Mouse (Mus musculus): ENCODE measurements around the gene 3100002H09Rik. TPM values are rescaled to one million over a fixed set of nuclear protein-coding genes. Genes with fewer than 3 reads are reported as not detected.

Gene 3100002H09Rik
- polyA plus RNA-seq, 1 experiment from 2014 or later, result 0.61 TPM

DNA sequence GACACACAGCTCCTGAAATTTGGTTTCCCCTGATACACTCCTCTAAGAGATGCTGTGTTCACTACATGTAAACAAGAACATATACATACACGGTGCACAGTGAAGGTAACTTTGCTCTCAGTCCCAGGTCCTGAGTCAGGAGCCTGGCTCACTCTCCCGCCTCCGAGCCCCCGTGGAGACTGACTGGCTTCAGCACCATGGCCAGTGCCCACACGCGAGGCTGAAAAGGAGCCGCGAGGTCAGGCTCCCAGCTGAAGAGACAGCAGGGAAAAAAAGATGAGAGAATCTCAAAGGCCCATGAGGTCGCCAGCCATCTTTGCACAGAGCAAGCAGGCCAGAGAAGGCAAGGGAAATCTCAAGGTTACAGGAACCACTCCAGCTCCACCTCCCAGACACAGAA is 22.7 kb upstream of the 3100002H09Rik start:
- WGBS, result 8% methylated on average over 9 of the region's 9 CpGs
- Histone ChIP-seq H3K4me3 (no peak overlapping the region), H3K27ac (no peak overlapping the region), H3K4me1 (no peaks in the 10 kb centered on the region), H3K27me3 (ENCODE audit: poor library complexity, severe bottlenecking) (peaks cover 32% of the 10 kb centered on the region), H3K9me3 (no peaks in the 10 kb centered on the region), H3K36me3 (replicated peaks) (no peaks in the 10 kb centered on the region)
- peak; percentile 56 for DNase-seq (ENCODE audit: extremely low spot score, low spot score)

DNA sequence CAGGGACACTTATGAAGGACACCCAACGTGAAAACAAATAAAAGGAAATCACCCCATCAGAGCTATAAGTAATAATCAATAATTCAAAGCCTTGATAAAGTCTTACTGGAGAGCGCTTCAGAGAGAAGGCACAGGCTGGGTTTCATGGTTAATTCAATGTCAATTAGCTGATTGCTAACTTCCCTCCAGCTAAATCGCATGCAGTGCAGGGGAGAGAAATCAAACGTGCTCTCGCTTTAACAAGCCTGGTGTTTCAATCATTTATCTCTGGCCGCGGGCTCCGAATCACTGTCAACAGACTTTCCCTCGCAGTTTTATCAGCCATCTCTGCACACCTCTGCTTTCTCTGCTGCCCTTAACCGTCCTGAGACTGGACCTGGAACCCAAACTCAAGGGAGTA is 22.3 kb upstream of the 3100002H09Rik start:
- DNase-seq (ENCODE audit: extremely low spot score, low spot score), result no peak
- no peak overlapping the region for H3K27ac ChIP-seq
- H3K36me3 ChIP-seq (replicated peaks), result no peaks in the 10 kb centered on the region
- H3K27me3 ChIP-seq (ENCODE audit: poor library complexity, severe bottlenecking), result peaks cover 28% of the 10 kb centered on the region; the same call in 1 of the 2 replicates
- H3K4me1 ChIP-seq, result no peaks in the 10 kb centered on the region
- no peaks in the 10 kb centered on the region for H3K9me3 ChIP-seq
- 76% methylated on average over 10 of the region's 10 CpGs for WGBS
- H3K4me3 ChIP-seq, result no peak overlapping the region

DNA sequence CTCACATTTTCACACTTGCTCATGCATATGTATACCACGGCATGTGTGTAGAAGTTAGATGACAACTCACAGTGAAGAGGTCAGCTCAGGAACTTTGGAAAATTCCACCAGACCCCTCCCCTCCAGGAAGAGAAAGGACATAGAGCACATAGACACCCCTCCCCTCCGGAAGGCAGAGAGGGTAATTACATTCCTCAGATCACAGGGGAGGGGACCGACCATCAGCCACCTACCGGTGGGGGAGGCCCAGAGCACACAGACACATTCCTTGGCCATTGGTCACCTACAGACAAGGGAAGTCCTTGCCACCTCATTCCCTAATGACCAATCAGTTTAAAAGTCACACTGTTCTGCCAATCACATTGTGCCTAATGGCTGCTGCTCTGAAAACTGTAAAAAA is 20.9 kb upstream of the 3100002H09Rik start:
- Histone ChIP-seq H3K36me3 (replicated peaks) (no peaks in the 10 kb centered on the region), H3K9me3 (no peaks in the 10 kb centered on the region), H3K4me3 (no peak overlapping the region), H3K27ac (no peak overlapping the region), H3K4me1 (peaks cover 5% of the 10 kb centered on the region), H3K27me3 (ENCODE audit: poor library complexity, severe bottlenecking) (peaks cover 22% of the 10 kb centered on the region; the same call in 1 of the 2 replicates)
- 66% methylated on average over 4 of the region's 4 CpGs for WGBS
- DNase-seq (ENCODE audit: extremely low spot score, low spot score), result no peak

DNA sequence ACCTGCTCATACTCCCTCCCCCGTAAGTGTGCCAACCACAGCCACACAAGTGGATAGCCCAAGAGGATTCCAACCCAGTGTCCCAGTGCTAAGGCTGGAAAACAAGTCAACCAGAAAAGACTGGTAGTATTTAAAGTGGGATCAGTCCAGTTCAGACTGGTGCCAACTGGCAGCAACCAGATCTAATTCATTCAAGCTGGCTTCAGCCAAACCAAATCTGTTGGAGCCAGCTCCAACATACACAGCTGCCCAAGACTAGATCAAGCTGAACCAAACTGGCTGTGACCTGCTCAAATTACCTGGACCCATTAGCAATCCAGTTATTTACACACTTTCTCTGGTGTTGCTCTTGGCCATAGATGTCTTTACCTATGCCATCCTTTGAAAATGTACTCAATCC is 16.2 kb upstream of the 3100002H09Rik start:
- peaks cover 23% of the 10 kb centered on the region for H3K4me1 ChIP-seq
- no peaks in the 10 kb centered on the region for H3K36me3 ChIP-seq (replicated peaks)
- H3K27ac ChIP-seq, result no peak overlapping the region
- WGBS, result 100% methylated on average over 1 of the region's 1 CpGs
- peaks cover 20% of the 10 kb centered on the region for H3K27me3 ChIP-seq (ENCODE audit: poor library complexity, severe bottlenecking)
- no peak for DNase-seq (ENCODE audit: extremely low spot score, low spot score)
- no peaks in the 10 kb centered on the region for H3K9me3 ChIP-seq
- H3K4me3 ChIP-seq, result no peak overlapping the region

DNA sequence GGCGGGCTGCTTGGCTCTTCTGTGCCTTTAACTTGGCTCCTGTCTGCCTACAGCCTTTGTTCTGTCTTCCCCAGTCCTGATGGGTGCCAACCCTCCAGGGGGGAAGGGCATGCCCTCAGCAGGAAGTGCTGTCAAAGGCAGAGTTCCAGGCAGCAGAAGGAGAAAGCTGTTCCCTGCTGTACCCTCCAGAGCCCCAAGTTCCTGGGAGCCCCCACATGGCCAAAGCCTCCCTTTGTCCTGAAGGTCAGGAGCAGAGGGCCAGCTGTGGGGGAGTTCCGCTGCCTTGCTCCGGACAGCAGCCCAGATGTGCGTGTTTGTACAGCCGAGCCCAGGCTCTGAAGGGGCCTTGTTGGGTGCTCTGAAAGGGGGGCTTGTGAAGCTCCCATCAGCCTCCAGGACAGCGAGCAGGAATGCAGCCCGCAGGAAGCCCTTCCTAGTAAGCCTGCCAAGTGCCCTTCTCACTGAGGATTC is 13.5 kb upstream of the 3100002H09Rik start:
- H3K9me3 ChIP-seq, result no peaks in the 10 kb centered on the region
- peak overlapping the region; percentile 67 for H3K27ac ChIP-seq
- peaks cover 24% of the 10 kb centered on the region for H3K4me1 ChIP-seq
- WGBS, result 32% methylated on average over 7 of the region's 7 CpGs
- no peak for DNase-seq (ENCODE audit: extremely low spot score, low spot score)
- H3K36me3 ChIP-seq (replicated peaks), result no peaks in the 10 kb centered on the region
- no peak overlapping the region for H3K4me3 ChIP-seq
- peaks cover 37% of the 10 kb centered on the region for H3K27me3 ChIP-seq (ENCODE audit: poor library complexity, severe bottlenecking)

DNA sequence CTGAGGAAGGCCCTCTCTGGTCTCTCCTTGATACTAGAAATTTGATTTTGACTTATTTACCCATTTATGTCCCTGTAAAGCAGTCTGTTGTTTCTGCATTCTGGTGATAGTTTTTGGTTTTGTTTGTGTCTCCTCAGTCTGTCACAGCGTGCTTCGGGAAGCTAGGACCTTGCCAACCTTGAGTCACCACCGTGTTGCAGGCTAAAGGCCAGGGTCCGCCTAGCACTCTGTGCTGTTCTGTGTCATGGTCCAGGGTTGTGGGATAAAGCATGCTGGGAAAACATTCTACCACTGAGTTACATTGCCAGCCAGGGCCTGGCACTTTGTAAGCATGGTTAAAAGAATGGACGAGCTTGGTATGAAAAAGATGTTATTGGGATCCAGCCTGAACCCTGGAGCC is 12.0 kb upstream of the 3100002H09Rik start:
- 94% methylated on average over 5 of the region's 5 CpGs for WGBS

DNA sequence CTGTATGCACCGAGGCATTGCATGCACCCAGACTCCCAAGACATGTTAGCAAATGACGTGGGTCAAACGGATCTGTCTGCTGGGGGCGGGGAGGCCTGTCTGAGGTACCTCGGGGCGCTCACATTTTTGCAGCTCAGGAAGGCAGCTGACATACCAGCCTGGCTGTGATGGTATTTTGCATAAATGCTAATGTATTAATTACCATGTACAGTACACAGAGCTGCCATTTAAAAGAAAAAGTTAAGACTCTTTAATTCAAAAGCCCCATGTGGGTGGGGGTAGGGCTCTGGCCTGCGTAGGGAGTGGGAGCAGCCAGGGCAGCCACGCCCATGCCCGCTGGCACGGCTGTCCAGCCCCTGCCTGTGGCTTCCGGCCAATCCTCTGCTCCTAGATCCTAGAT is 10.8 kb upstream of the 3100002H09Rik start:
- Histone ChIP-seq H3K4me1 (peaks cover 36% of the 10 kb centered on the region), H3K4me3 (no peak overlapping the region), H3K36me3 (replicated peaks) (no peaks in the 10 kb centered on the region), H3K9me3 (no peaks in the 10 kb centered on the region), H3K27ac (no peak overlapping the region), H3K27me3 (ENCODE audit: poor library complexity, severe bottlenecking) (peaks cover 64% of the 10 kb centered on the region)
- DNase-seq (ENCODE audit: extremely low spot score, low spot score), result no peak
- 77% methylated on average over 11 of the region's 11 CpGs for WGBS

More for the DNA sequence above, 12.0 kb upstream of the 3100002H09Rik start:
- no peak overlapping the region for H3K4me3 ChIP-seq
- no peak overlapping the region for H3K27ac ChIP-seq
- no peak for DNase-seq (ENCODE audit: extremely low spot score, low spot score)
- H3K36me3 ChIP-seq (replicated peaks), result no peaks in the 10 kb centered on the region
- peaks cover 34% of the 10 kb centered on the region for H3K4me1 ChIP-seq
- H3K27me3 ChIP-seq (ENCODE audit: poor library complexity, severe bottlenecking), result peaks cover 53% of the 10 kb centered on the region
- no peaks in the 10 kb centered on the region for H3K9me3 ChIP-seq

DNA sequence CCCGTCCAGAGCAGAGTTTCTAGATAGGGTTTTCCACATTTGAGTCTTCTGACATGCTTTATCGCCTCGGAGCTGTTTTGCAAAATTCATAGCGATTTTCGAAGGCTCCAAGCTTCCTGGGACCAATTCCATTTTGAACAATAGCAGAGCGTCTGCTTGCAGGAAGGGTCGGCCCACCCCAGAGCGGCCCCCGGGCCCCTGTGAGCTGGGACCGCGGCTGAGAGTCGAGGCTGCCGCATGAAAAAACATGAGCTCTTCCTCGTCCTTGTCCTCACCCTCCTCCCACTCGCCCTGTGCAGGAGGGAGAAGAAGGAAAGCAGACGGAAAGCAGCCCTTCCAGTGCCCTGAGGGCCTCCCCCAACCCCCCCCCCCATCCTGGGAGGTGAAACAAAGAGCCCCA is 8.0 kb upstream of the 3100002H09Rik start:
- Histone ChIP-seq H3K27ac (peak overlapping the region; percentile 77), H3K4me3 (no peak overlapping the region), H3K9me3 (no peaks in the 10 kb centered on the region), H3K27me3 (ENCODE audit: poor library complexity, severe bottlenecking) (peaks cover 72% of the 10 kb centered on the region), H3K36me3 (replicated peaks) (no peaks in the 10 kb centered on the region), H3K4me1 (peaks cover 43% of the 10 kb centered on the region)
- WGBS, result 11% methylated on average over 16 of the region's 16 CpGs
- no peak for DNase-seq (ENCODE audit: extremely low spot score, low spot score)

DNA sequence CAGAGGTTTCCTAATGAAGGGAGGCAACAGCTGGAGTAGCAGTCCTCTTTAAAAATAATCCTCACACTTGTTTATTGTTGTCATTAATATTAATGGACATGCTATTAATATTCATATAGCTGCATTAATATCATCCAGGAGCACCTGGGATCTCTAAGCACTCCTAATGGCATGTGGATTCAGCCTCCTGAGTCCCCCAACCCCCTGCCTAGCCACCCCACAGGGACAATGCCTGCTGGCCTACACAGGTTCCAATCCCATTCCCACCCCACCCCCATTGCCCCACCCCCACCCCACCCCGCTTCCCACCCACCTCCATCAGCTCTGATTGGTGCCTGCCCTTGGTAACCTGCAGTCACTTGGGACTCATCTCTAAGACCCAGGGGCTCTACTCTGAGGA is 6.0 kb upstream of the 3100002H09Rik start:
- H3K4me3 ChIP-seq, result no peak overlapping the region
- H3K36me3 ChIP-seq (replicated peaks), result no peaks in the 10 kb centered on the region
- WGBS, result 36% methylated on average over 1 of the region's 1 CpGs
- H3K27me3 ChIP-seq (ENCODE audit: poor library complexity, severe bottlenecking), result peaks cover 76% of the 10 kb centered on the region
- H3K9me3 ChIP-seq, result no peaks in the 10 kb centered on the region
- peaks cover 49% of the 10 kb centered on the region for H3K4me1 ChIP-seq
- H3K27ac ChIP-seq, result no peak overlapping the region
- no peak for DNase-seq (ENCODE audit: extremely low spot score, low spot score)

DNA sequence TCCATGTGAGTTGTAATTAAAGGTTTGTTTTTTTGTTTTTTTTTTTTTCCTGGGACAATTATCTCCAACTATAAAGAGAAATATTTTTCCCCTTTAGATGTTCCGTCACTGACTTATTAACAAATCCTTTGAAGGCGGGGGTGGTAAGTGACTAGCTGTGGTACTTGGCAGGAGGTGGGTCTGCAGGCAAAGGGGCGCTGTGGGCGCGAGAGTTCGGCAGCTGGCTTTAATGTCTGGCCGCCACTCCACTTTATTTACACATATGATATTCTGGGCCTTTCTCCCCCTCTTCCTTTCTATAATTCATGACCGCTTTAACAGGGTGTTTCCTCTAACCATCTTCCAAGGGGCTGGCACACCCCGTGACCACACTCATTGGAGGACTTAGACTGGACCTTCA is 5.4 kb upstream of the 3100002H09Rik start:
- WGBS, result 80% methylated on average over 9 of the region's 9 CpGs
- Histone ChIP-seq H3K9me3 (no peaks in the 10 kb centered on the region), H3K27ac (no peak overlapping the region), H3K27me3 (ENCODE audit: poor library complexity, severe bottlenecking) (peaks cover 74% of the 10 kb centered on the region), H3K36me3 (replicated peaks) (no peaks in the 10 kb centered on the region), H3K4me1 (peaks cover 49% of the 10 kb centered on the region), H3K4me3 (no peak overlapping the region)
- DNase-seq (ENCODE audit: extremely low spot score, low spot score), result no peak

DNA sequence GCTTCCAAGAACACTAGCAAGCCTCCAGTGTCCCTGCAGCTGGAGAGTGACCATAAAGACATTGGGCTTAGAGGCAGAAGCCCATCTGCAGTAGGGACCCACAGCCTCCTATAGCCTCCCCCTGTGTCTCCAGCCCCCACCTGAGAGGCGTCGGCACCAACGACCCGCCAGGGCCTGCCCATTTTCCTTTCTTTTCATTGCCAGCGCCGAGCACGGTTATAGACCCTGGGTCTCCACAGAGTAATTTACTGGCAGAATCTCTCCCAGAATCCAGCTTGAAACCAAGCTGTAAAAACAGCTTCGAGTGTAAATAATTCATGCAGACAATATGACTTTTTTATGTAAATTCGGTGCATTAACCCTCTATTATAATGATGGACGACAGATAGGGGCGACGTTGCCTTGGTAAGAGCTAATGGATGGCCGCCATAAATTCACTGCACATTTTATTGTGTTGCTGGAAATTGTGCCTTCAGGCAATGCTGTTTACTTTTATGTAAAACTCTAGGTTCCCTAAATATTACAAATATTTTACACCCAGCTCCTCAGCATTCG is 4.9 kb upstream of the 3100002H09Rik start:
- Histone ChIP-seq H3K36me3 (replicated peaks) (no peaks in the 10 kb centered on the region), H3K27me3 (ENCODE audit: poor library complexity, severe bottlenecking) (peaks cover 73% of the 10 kb centered on the region), H3K4me3 (no peak overlapping the region), H3K4me1 (peaks cover 49% of the 10 kb centered on the region), H3K9me3 (no peaks in the 10 kb centered on the region), H3K27ac (no peak overlapping the region)
- no peak for DNase-seq (ENCODE audit: extremely low spot score, low spot score)
- WGBS, result 58% methylated on average over 14 of the region's 14 CpGs

DNA sequence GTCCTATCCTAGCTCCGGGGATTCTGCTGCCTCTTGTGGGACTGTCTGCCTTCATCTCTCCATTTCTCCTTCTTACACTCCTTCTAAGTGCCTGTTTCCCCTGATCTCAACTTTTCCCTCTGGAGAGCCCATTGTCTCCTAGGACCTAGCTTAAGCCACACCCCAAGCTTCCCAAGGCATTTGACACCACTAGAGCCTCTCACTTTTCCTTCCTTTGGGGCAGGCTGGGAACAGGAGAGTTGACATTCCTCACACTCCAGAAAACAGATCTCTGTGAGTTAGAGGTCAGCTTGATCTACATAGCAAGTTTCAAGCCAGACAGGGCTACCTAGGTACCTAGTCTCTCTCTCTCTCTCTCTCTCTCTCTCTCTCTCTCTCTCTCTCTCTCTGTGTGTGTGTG is 3.6 kb upstream of the 3100002H09Rik start:
- Histone ChIP-seq H3K36me3 (replicated peaks) (no peaks in the 10 kb centered on the region), H3K4me1 (peaks cover 48% of the 10 kb centered on the region), H3K27me3 (ENCODE audit: poor library complexity, severe bottlenecking) (peaks cover 60% of the 10 kb centered on the region), H3K9me3 (no peaks in the 10 kb centered on the region), H3K27ac (no peak overlapping the region), H3K4me3 (no peak overlapping the region)
- WGBS, result 0% methylated on average over 1 of the region's 1 CpGs
- no peak for DNase-seq (ENCODE audit: extremely low spot score, low spot score)

DNA sequence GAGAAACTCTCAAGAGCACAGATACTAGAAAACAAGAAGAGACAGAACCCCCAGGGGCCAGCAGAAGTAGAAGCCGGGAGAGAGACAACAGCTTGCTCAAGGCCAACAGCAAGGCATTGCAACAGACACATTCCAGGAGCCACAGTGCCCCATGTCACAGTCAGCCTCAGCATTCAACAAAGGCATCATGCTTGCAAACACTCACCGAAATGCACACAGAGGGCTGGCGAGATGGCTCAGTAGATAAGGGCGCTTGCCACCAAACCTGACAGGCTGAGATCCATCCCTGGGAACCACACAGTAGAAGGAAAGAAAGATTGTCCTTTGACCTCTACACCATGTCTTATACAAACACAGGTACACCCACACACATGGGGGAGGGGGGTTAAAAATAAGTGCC is 1.2 kb upstream of the 3100002H09Rik start:
- Histone ChIP-seq H3K9me3 (no peaks in the 10 kb centered on the region), H3K36me3 (replicated peaks) (no peaks in the 10 kb centered on the region), H3K27ac (no peak overlapping the region), H3K27me3 (ENCODE audit: poor library complexity, severe bottlenecking) (peaks cover 36% of the 10 kb centered on the region), H3K4me3 (no peak overlapping the region), H3K4me1 (peaks cover 37% of the 10 kb centered on the region)
- WGBS, result 78% methylated on average over 4 of the region's 4 CpGs
- no peak for DNase-seq (ENCODE audit: extremely low spot score, low spot score)

DNA sequence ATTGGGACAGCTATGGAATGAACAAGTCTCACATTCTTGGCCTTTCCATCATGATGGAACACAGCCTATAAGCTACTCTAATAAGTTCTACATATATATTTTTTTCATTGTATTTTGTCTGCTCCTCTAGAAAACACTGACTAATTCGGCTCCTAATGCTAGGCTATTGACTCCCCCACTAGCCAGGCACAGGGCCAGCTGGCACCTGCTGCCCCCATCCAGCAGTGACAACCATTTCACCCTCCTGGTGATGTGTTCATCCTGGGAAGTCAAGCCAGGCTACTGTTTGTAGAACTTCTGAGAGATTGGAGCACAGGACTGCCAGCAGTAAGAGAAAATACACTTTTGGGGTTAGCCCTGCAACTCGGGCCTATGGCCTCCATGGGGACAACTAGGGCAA is 537 bp downstream of the 3100002H09Rik start:
- DNase-seq (ENCODE audit: extremely low spot score, low spot score), result no peak
- Histone ChIP-seq H3K27ac (no peak overlapping the region), H3K9me3 (no peaks in the 10 kb centered on the region), H3K27me3 (ENCODE audit: poor library complexity, severe bottlenecking) (peaks cover 31% of the 10 kb centered on the region), H3K36me3 (replicated peaks) (no peaks in the 10 kb centered on the region), H3K4me3 (no peak overlapping the region), H3K4me1 (peaks cover 30% of the 10 kb centered on the region)
- 75% methylated on average over 2 of the region's 2 CpGs for WGBS
